Mouse (Mus musculus) frontal cortex, postnatal 10 days (tissue): ENCODE measurements around the gene Camta1.
A peak's percentile ranks its signal among the peaks of the same experiment; 100 is the strongest.

Source experiments
- DNase-seq, 2 experiments: peaks; one replicate each; pipeline ENCODE4 v3.0.0; 2022; ENCODE audit warnings: low spot score in 2 of 2, mixed read lengths in 1 of 2

The Camta1 gene

DNA sequence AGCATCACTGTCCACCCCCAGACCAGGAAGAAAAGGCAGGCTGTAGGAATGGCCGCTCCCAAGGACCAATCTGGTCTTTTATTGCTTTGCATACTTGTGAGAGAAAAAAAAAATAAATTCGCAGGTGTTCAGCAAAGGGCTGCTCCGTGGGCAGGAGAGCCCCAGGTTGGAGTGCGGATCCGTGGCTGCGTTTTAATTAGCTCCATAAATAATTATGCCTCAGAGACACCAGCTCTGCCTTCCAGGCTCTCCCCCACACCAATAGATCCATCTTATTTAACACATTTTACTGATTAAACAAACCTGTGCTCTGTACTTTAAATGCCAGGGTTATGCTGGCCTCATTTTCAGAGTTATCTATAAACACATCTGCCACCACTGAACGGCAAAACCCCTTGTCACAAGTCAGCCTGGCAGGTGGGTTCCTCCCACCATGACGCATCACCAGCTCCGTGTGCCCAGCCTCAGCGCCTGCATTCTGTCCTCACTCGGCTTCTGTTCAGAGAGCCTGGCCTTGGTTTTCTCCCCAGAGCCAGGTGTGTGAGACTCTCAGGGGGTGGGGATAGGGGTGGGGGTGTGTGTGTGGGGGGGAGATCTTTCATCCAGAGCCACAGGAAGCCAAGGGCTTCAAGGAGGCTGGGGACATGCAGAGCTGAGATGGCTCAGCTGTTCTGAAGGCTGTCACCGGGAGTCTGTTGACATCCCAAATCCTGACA, 475.5 kb downstream of the Camta1 start:
- DNase-seq, result no peak

DNA sequence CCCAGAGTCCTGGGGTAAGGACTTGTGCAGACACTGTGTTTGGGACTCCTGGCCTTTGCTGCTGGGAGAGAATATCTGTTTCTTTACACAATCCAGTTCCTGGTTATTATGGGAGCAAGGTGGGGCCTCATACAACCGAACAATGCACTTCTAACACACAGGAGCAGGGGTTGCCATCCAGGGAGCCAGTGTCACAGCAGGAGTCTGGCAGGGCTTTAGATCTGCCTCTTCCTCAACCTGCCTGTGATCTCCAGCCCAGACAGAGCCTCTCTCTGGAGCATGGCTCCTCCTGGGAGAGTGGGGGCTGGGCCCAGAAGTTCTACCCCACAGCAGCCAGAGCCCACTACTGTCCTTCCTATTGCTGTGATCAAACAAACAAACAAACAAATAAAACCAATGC, 483.9 kb downstream of the Camta1 start:
- no peak for DNase-seq

DNA sequence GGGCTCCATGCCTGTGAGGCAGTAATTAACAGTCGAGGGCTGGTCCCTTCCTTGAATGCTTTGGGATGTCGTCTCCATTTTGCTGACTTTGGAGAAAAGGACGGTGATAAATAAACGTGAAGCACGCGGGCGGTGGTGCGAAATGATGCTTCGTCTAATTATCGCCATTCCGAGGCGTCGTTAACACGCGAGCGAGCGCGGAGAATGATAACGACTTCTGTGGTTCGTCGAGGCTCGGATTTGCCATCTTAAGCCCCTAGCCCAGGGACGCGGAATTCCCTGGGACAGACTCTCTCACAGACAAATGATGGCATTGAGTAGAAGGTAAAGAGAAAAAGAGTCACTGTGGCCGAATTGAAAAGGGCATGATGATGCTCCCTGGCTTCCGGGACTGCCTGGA, 485.4 kb downstream of the Camta1 start:
- no peak for DNase-seq

DNA sequence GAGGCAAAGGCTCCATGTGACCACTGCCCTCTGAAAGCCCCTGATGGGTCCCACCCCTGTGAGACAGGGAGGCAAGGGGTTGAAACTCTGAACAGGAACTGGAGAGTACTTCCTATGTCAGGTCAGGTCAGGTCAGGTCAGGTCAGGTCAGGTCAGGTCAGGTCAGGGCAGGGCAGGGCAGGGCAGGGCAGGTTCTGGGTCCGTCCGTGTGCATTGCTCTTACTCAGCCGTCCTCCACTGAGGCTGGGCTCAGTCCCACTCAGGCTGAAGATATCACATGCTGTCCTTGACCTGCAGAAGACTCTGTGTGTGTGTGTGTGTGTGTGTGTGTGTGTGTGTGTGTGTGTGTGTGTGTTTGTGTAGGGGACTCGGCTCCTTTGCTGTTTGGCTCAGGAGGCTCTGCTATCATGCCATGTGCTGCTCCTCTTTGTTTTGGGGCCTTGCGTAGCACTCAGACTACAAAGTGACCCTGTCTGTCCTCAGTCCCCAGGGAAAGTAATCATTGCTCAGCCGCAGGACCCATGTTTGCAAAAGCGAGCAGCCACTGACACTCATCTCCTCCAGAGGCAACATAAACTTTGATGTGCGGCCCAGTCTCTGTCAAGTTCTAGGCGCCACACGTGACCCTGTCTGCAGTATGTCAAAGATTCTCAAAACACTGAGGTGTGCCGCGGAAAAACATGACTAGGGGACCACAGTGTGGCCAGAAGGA, 488.7 kb downstream of the Camta1 start:
- no peak for DNase-seq

GRCm38 (mm10) chr4:151366941-151367545, 494.6 kb downstream of the Camta1 start:
- no peak for DNase-seq

DNA sequence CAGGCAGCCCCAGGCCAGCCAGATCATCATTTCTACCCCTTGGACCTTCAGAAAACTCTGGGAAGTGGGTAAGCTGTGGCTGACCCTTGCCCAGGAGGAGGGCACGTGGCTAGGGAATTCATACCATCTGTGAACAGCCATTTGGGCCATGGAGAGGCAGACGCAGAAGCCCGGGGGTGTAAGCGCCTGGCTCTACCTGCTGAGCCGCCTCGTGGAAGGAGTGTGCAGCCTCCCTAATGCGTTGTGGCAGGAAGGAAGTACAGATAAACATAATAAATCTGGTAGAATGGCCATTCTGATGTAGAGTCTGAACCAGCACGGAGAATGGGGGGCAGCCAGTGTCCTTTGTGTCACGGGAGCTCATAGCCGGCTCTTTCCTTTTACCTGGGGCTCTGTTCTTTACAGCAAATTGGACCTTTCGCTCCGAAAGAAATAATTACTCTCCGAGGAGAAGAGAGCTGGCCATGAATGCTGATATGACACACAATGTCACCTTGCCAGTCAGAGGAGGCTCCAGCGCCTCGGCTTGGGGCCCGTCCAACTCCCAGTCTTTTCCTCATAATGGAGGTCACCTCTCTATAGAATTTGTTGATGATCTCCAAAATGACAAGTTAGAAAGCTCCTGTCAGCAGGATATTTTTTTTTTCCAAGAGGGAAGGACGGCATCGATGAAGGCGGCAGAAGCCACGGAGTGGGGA, 500.6 kb downstream of the Camta1 start:
- no peak for DNase-seq

- DNase-seq, result no peak
These were observed 506.2 kb downstream of the Camta1 start for GRCm38 (mm10) chr4:151355505-151355904.

DNA sequence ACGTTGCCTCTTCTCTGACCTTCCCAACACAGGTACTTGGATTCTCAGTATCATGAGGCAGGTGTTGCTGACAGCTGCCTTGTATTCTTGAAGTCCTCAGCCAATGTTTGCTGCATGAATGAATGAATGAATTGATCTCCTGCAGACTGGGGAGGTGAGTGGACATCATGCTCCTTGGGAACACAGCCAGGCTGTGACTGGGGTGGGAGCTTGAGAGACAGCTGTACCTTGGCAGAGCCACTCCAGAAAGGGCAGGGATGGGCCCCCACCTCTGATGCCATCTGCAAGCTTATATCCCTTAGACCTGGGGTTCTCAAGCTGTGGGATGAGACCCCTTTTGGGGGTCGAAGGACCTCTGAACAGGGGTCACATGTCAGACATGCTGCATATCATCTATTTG, 508.9 kb downstream of the Camta1 start:
- DNase-seq, result no peak

DNA sequence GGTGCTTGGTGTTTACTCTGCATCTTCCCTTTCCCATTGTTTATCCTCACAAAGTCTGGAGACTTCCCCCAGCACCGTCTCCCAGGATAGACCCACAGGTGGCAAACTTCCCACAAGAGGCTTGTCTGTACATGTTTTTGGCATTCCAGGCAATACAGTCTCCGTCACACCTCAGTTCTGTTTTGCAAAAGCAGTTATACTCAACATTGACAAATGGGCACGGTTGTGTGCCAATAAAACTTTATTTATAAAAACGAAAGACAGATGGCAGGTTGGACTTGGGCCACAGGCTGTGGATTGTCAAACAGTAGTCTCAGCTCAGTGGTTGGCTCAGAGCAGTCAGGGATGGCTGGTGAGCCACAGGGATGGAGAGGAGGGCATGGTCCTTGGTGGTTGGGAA, 509.4 kb downstream of the Camta1 start:
- no peak for DNase-seq

- no peak for DNase-seq
These were observed 509.9 kb downstream of the Camta1 start for GRCm38 (mm10) chr4:151351757-151352156.

GRCm38 (mm10) chr4:151347620-151348019, 514.1 kb downstream of the Camta1 start:
- no peak for DNase-seq

DNA sequence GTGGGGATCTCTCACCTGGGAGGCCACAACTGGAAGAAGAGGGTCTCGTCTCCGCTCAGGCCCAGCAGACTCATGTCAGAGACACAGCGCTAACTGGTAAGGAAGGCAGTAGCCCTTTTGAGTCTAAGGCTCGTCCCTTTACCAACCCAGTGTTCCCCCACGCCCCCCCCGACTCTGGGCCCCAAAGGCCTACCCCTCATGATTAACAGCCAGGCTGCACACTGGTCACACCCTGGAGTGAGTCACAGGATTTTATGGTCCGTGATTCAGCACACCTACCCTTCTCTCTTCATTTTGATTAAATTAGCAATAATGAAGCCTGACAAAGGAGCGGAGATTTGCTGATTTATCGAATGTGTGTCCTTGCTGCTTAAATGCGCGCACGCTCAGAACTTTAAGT, 515.0 kb downstream of the Camta1 start:
- no peak for DNase-seq

DNA sequence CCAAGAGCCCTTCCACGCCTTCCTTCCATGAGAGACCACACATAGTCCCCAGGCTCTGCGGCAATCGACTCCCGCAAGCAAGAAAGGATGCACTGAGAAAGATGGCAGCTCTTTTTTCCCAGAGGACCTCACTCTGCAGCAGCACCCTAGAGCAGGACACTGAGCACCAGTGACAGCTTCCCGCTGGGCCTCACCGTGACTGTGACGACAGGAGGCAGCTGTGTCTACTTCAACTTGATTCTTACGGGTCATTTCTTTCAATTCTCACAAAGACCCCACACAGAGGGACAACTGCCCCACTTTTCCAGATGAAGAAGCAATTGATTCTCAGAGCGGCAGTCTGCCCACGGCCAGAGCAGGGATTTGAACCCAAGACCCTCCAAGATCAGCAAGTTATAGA, 516.9 kb downstream of the Camta1 start:
- DNase-seq, result no peak

GRCm38 (mm10) chr4:151339421-151339820, 522.3 kb downstream of the Camta1 start:
- no peak for DNase-seq

DNA sequence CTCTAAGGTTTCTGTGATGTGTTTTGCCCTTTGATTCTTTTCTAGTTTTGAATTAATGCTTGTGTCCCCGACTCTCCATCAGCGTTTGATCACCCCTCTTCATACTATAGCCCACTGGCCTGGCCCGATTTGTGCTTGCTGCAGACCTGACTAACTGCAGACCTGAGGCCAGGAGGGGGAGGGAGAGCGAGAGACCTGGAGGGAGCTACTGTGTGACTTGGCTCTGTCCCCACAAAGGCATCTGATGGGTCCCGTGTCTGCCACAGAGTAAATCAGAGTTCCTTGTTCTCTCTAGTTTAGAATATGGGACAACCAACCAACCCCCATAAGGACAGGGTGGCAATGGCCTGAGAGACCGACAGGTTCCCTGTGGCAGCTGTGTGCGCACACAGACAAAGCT, 522.7 kb downstream of the Camta1 start:
- no peak for DNase-seq

DNA sequence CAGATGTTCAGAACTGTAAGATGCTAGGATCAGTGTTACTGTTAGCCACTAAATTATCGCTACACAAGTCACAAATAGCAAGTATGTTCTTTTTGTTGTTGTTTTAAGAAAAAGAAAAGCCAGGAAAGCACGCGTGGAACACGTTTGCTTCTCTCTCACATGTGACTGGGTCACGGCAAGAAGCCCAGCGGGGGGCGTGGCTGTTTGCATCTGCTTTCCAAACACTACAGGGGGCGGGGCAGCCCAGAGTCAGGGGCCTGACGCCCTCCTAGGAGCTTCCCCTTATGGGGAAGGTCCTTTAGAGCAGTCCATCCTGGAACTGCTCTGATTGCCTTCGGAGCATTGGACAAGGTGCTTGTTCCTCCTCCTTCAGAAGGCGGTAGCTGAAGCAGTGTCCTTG, 524.1 kb downstream of the Camta1 start:
- DNase-seq, result no peak

- DNase-seq, result no peak
These were observed 525.3 kb downstream of the Camta1 start for GRCm38 (mm10) chr4:151336413-151336812.

DNA sequence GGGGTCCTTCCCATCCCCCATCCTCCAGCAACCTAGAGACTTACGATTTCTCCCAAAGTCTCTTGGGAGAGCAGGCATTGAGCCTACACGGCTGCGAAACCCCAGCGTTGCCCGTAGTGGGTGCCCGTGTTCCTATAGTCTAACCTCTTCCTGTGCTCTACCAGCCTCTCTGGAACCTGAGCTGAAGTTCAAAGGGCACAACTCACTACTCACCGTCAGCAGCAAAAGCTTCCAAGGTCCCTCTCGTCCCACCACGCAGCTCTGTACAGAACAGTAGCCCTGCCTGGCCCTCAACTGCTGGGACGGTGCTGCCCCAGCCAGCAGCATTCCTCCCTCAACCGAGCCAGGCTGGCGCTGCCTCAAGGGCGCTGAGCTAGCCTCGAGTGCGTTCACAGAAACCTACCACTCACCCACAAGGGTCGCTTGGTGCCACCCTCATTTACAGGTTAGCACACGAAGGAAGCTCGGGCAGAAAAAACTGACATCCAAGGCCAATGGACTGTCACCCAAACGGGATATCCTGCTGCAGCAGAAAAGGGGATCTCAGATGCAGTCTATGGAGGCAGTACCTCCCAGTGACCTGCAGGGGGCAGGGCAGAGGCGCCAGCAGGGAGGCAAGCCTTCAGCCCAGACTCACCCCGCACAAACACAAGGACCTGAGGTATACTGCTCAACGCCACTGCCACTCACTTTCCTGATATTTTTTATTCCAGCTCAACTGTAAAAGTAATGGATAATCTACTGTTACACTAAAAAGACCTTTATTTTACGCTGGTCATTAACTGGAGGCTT, 526.5 kb downstream of the Camta1 start:
- peak in 1 of 2 experiments; percentile 34 for DNase-seq

- no peak for DNase-seq
These were observed 529.4 kb downstream of the Camta1 start for GRCm38 (mm10) chr4:151332074-151332849.

GRCm38 (mm10) chr4:151330983-151331382, 530.7 kb downstream of the Camta1 start:
- no peak for DNase-seq

DNA sequence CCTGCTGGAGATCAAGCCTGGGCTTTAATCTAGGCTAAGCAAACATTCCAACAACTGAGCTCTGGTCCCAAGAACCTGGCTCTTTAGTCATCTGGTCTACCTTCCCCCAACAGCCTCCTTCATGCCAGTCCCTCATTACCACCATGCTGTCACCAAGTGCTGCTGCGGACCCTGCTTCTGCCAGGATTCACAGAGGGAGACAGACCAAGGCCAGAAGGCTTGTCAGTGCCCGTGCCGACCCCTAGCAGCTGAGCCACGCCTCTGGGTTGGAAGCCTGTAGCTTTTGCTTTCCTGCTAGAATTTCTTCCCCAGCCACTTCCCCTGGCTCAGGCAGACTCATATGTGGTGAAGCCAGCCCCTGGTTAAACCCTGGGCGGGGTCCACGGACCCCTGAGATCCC, 533.6 kb downstream of the Camta1 start:
- no peak for DNase-seq
